Mouse (Mus musculus) kidney, postnatal 4 days (tissue): Measurements from ENCODE around the gene Tmbim6.

Experiments used
- DNase-seq, 2 experiments: peaks; one replicate each; pipeline ENCODE4 v3.0.0; 2021; ENCODE audit warnings: mixed read lengths in 2 of 2

Gene Tmbim6

GRCm38 (mm10) chr15:99453153-99453900 lies 60.6 kb downstream of the Tmbim6 start:
- DNase-seq = no peak

- no peak for DNase-seq
These were observed 62.0 kb downstream of the Tmbim6 start for GRCm38 (mm10) chr15:99454585-99455279.

GRCm38 (mm10) chr15:99455415-99455814 lies 62.7 kb downstream of the Tmbim6 start:
- DNase-seq = no peak

- peak; percentile 39 to 51 for DNase-seq
These were observed 63.8 kb downstream of the Tmbim6 start for GRCm38 (mm10) chr15:99456338-99456962.

- peak; percentile 80 to 85 for DNase-seq
These were observed 64.4 kb downstream of the Tmbim6 start for GRCm38 (mm10) chr15:99456963-99457605.

- peak; percentile 96 to 98 for DNase-seq
These were observed 65.1 kb downstream of the Tmbim6 start, which contains the start of gene Nckap5l for GRCm38 (mm10) chr15:99457606-99458401. TSS of gene Nckap5l (minus strand) at chr15:99457748.
